Mouse (Mus musculus) layer of hippocampus, postnatal 25 days (tissue): ENCODE measurements around the gene Gm42674. TPM values are rescaled to one million over a fixed set of nuclear protein-coding genes. Genes with fewer than 3 reads are reported as not detected.

Experiments used
- DNase-seq, 2 experiments: peaks; one replicate each; pipeline ENCODE4 v3.0.0; 2022; ENCODE audit warnings: mixed read lengths in 2 of 2, low spot score in 1 of 2; ENCODE audit errors: extremely low spot score in 1 of 2
- total RNA-seq, 2 experiments: library from RNA; stranded (reverse); gene quantifications; 2 replicates each; pipeline ENCODE4 v1.2.3; 2021

Gm42674 gene
- not detected for total RNA-seq

- DNase-seq = no peak
Observed at GRCm38 (mm10) chr3:90601486-90602110, at the start of gene Gm42674. TSS of gene Gm42674 (plus strand) at chr3:90601904.

GRCm38 (mm10) chr3:90552231-90552630 is 49.5 kb upstream of the Gm42674 start:
- DNase-seq = no peak

- no peak for DNase-seq
Observed at GRCm38 (mm10) chr3:90555954-90556353, 45.8 kb upstream of the Gm42674 start.

GRCm38 (mm10) chr3:90560008-90560628 is 41.6 kb upstream of the Gm42674 start, which contains the start of gene S100a3:
TSS of gene S100a3 (plus strand) at chr3:90560578.
- DNase-seq = no peak

- no peak for DNase-seq
Observed at GRCm38 (mm10) chr3:90574691-90575090, 27.0 kb upstream of the Gm42674 start.

GRCm38 (mm10) chr3:90575320-90575719 is 26.4 kb upstream of the Gm42674 start:
- no peak for DNase-seq

- DNase-seq = no peak
Observed at GRCm38 (mm10) chr3:90576351-90577001, 25.2 kb upstream of the Gm42674 start.

GRCm38 (mm10) chr3:90579433-90579832 is 22.3 kb upstream of the Gm42674 start:
- no peak for DNase-seq

- no peak for DNase-seq
Observed at GRCm38 (mm10) chr3:90581141-90581540, 20.6 kb upstream of the Gm42674 start.

- no peak for DNase-seq
Observed at GRCm38 (mm10) chr3:90582156-90582555, 19.5 kb upstream of the Gm42674 start.

GRCm38 (mm10) chr3:90582556-90582955 is 19.1 kb upstream of the Gm42674 start:
- DNase-seq = no peak

- no peak for DNase-seq
Observed at GRCm38 (mm10) chr3:90583893-90584292, 17.8 kb upstream of the Gm42674 start.

- peak in 1 of 2 experiments; percentile 56 for DNase-seq
Observed at GRCm38 (mm10) chr3:90585595-90585994, 16.1 kb upstream of the Gm42674 start.

- DNase-seq = no peak
Observed at GRCm38 (mm10) chr3:90586016-90586643, 15.6 kb upstream of the Gm42674 start.

- no peak for DNase-seq
Observed at GRCm38 (mm10) chr3:90586906-90587305, 14.8 kb upstream of the Gm42674 start.

GRCm38 (mm10) chr3:90587361-90588101 is 14.2 kb upstream of the Gm42674 start:
- DNase-seq = no peak

- DNase-seq = no peak
Observed at GRCm38 (mm10) chr3:90589390-90589789, 12.3 kb upstream of the Gm42674 start.

- no peak for DNase-seq
Observed at GRCm38 (mm10) chr3:90589947-90590346, 11.8 kb upstream of the Gm42674 start, which contains the start of gene S100a2. TSS of gene S100a2 (plus strand) at chr3:90590247.

GRCm38 (mm10) chr3:90594466-90594865 is 7.2 kb upstream of the Gm42674 start:
- DNase-seq = no peak

- no peak for DNase-seq
Observed at GRCm38 (mm10) chr3:90595556-90595955, 6.1 kb upstream of the Gm42674 start.
